Mouse (Mus musculus) C2C12 (cell line): ENCODE data around the gene Sfn.

Source experiments
- CEBPB ChIP-seq: IDR thresholded peaks from one replicate; pipeline ENCODE4 v1.6.1; 2011; ENCODE audit warnings: low read depth, mild to moderate bottlenecking, control low read depth, moderate library complexity
- CTCF ChIP-seq: IDR thresholded peaks from one replicate; pipeline ENCODE4 v1.5.1; 2011; ENCODE audit not compliant: control insufficient read depth, insufficient read depth, insufficient read length
- FOSL1 ChIP-seq: IDR thresholded peaks from one replicate; pipeline ENCODE4 v1.8.0; 2011; ENCODE audit warnings: mild to moderate bottlenecking, low read length; ENCODE audit not compliant: poor library complexity, insufficient read depth, severe bottlenecking
- MAX ChIP-seq: IDR thresholded peaks from one replicate; pipeline ENCODE4 v1.6.1; 2011; ENCODE audit warnings: mild to moderate bottlenecking, control low read depth
- MYOD1 ChIP-seq: IDR thresholded peaks from one replicate; pipeline ENCODE4 v1.6.1; 2011; ENCODE audit warnings: low read depth; ENCODE audit not compliant: control insufficient read depth, insufficient read length
- MYOG ChIP-seq: IDR thresholded peaks from one replicate; pipeline ENCODE4 v1.6.1; 2011; ENCODE audit not compliant: control insufficient read depth, insufficient read length; ENCODE audit errors: extremely low read depth
- USF1 ChIP-seq: IDR thresholded peaks from one replicate; pipeline ENCODE4 v1.6.1; 2011; ENCODE audit warnings: low read depth, mild to moderate bottlenecking, control low read depth, moderate library complexity

DNA sequence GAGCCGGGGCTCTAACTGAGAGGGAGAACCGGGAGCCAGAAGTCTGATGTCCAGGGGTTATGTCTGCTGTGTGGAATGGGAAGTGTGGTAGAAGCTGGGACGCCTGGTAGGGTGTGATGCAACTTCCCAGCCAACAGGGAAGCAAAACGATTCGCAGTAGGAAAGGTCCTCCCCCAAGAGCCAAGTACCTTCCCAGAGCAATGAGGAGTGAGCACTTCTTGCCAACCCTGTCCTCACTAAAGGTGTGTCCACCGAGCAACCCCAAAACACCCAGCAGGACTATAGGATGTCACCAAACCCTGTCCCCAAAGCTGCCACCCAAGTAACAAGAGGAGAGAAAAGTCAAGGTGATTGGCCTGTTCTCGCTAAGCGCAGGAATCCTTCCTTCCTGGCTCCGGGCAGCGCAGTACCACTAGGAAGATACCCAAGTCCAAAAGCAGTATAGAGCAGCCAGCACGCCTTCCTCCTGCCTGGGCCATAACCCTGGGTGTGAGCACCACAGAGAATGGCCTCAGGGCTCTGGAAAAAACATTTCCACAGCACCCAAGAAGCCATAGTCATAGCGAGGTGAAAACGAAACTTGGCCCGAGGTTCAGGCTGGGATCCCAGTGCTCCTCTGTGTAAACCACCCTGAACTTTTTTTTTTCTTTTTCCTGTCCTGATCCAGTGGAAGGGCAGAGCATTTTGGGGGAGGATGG lies 29.3 kb upstream of the Sfn start:
- TF ChIP-seq MYOG (no peak), CTCF (no peak), USF1 (no peak), MAX (no peak), FOSL1 (no peak), MYOD1 (no peak), CEBPB (no peak)
